Mouse (Mus musculus) stomach, postnatal 0 days (tissue): Measurements from ENCODE around the gene Slc41a2. TPM values are rescaled to one million over a fixed set of nuclear protein-coding genes. Genes with fewer than 3 reads are reported as not detected.

Experiments
- ATAC-seq: fragments of 200-750 bp; cut with Nextera tagmentation; 2 replicates; pipeline ENCODE4 v1.8.0; 2017; ENCODE audit not compliant: low FRiP score, low TSS enrichment
- DNase-seq: peaks from one replicate; pipeline ENCODE4 v3.0.0-alpha.2; 2016; ENCODE audit warnings: low spot score
- H3K27ac ChIP-seq: fragments of 300-500 bp; sonication (generic); replicated peaks from 2 replicates; pipeline ENCODE4 v1.5.1; 2014; ENCODE audit warnings: mild to moderate bottlenecking, control low read depth
- H3K27me3 ChIP-seq: fragments of 300-500 bp; sonication (generic); 2 replicates; pipeline ENCODE4 v1.6.1; 2014; ENCODE audit warnings: low read length; ENCODE audit not compliant: control insufficient read depth, insufficient read depth
- H3K36me3 ChIP-seq: fragments of 300-500 bp; sonication (generic); 2 replicates; pipeline ENCODE4 v1.6.1; 2014; ENCODE audit warnings: low read length, mixed read lengths; ENCODE audit not compliant: control insufficient read depth, insufficient read depth
- H3K4me1 ChIP-seq: fragments of 300-500 bp; sonication (generic); replicated peaks from 2 replicates; pipeline ENCODE4 v1.6.1; 2014; ENCODE audit warnings: antibody characterized with exemption; ENCODE audit not compliant: control insufficient read depth, insufficient read depth
- H3K4me2 ChIP-seq: fragments of 300-500 bp; sonication (generic); replicated peaks from 2 replicates; pipeline ENCODE4 v1.6.1; 2014; ENCODE audit warnings: low read depth, mild to moderate bottlenecking, control low read depth, moderate library complexity
- H3K4me3 ChIP-seq: fragments of 300-500 bp; sonication (generic); 2 replicates; pipeline ENCODE4 v1.5.1; 2014; ENCODE audit warnings: low read depth, low read length, control low read depth
- H3K9ac ChIP-seq: fragments of 300-500 bp; sonication (generic); 2 replicates; pipeline ENCODE4 v1.6.1; 2014; ENCODE audit warnings: mild to moderate bottlenecking, low read length, control low read depth, mixed read lengths
- H3K9me3 ChIP-seq: fragments of 300-500 bp; sonication (generic); 2 replicates; pipeline ENCODE4 v1.6.1; 2016; ENCODE audit warnings: low read length; ENCODE audit not compliant: control insufficient read depth
- CTCF ChIP-seq: IDR thresholded peaks from 2 replicates; pipeline ENCODE4 v1.5.1; 2016; ENCODE audit warnings: antibody characterized with exemption, low read depth, mild to moderate bottlenecking, moderate library complexity
- EP300 ChIP-seq: optimal IDR thresholded peaks from 2 replicates; pipeline ENCODE3; 2016; ENCODE audit warnings: antibody characterized with exemption
- WGBS: fragments of 180-500 bp; shearing (Covaris S2); extraction: QIAGEN DNeasy Blood & Tissue Kit; methylation state at CpG from one replicate; pipeline ENCODE4 v1.1.7; 2014; 5-methylcytosine and 5-hydroxymethylcytosine counted together
- polyA plus RNA-seq: library from polyadenylated mRNA; unstranded; fragments of >200 nt; fragmentation: Nextera tagmentation; extraction: Ambion mirVana; gene quantifications from 2 replicates; pipeline ENCODE4 v1.2.1, GENCODE M21; 2015

Slc41a2 gene
- polyA plus RNA-seq, 1 experiment from 2014 or later = 0.92 TPM

- H3K9me3 ChIP-seq = no peaks in the 10 kb centered on the region
- DNase-seq (no peak), ATAC-seq (no peak)
- H3K27ac ChIP-seq = no peak overlapping the region
- H3K9ac ChIP-seq = no peak overlapping the region
- no peak overlapping the region for H3K4me2 ChIP-seq
- no peaks in the 10 kb centered on the region for H3K36me3 ChIP-seq
- H3K4me1 ChIP-seq = no peaks in the 10 kb centered on the region
- 92% methylated on average over 4 of the region's 4 CpGs for WGBS
- no peaks in the 10 kb centered on the region for H3K27me3 ChIP-seq
- no peak for TF ChIP-seq EP300
- TF ChIP-seq CTCF = no peak
- H3K4me3 ChIP-seq = no peak overlapping the region
These were observed 52.8 kb downstream of the Slc41a2 start for GRCm38 (mm10) chr10:83284916-83285315.

GRCm38 (mm10) chr10:83266731-83267130 lies 71.0 kb downstream of the Slc41a2 start:
- H3K9me3 ChIP-seq = no peaks in the 10 kb centered on the region
- H3K4me1 ChIP-seq = no peaks in the 10 kb centered on the region
- no peaks in the 10 kb centered on the region for H3K27me3 ChIP-seq
- H3K9ac ChIP-seq = no peak overlapping the region
- ATAC-seq (no peak), DNase-seq (no peak)
- WGBS = 72% methylated on average over 13 of the region's 13 CpGs
- TF ChIP-seq EP300 = no peak
- TF ChIP-seq CTCF = no peak
- no peaks in the 10 kb centered on the region for H3K36me3 ChIP-seq
- H3K4me3 ChIP-seq = no peak overlapping the region
- H3K27ac ChIP-seq = no peak overlapping the region
- no peak overlapping the region for H3K4me2 ChIP-seq

- Histone ChIP-seq H3K4me2 (no peak overlapping the region), H3K36me3 (no peaks in the 10 kb centered on the region), H3K4me1 (no peaks in the 10 kb centered on the region), H3K27ac (no peak overlapping the region), H3K9me3 (no peaks in the 10 kb centered on the region), H3K4me3 (no peak overlapping the region), H3K9ac (no peak overlapping the region), H3K27me3 (no peaks in the 10 kb centered on the region)
- 82% methylated on average over 5 of the region's 5 CpGs for WGBS
- ATAC-seq = no peak
- no peak for DNase-seq
- TF ChIP-seq EP300 = no peak
- TF ChIP-seq CTCF = no peak
These were observed 71.4 kb downstream of the Slc41a2 start for GRCm38 (mm10) chr10:83266241-83266640.

- WGBS = 50% methylated on average over 8 of the region's 8 CpGs
- no peak for ATAC-seq
- Histone ChIP-seq H3K9ac (no peak overlapping the region), H3K36me3 (no peaks in the 10 kb centered on the region), H3K4me2 (no peak overlapping the region), H3K27me3 (no peaks in the 10 kb centered on the region), H3K4me3 (no peak overlapping the region), H3K9me3 (no peaks in the 10 kb centered on the region), H3K4me1 (no peaks in the 10 kb centered on the region), H3K27ac (no peak overlapping the region)
- DNase-seq = no peak
- no peak for TF ChIP-seq CTCF
- no peak for TF ChIP-seq EP300
These were observed 73.0 kb downstream of the Slc41a2 start for GRCm38 (mm10) chr10:83264680-83265079.

GRCm38 (mm10) chr10:83264056-83264455 lies 73.6 kb downstream of the Slc41a2 start:
- H3K4me1 ChIP-seq = no peaks in the 10 kb centered on the region
- H3K9ac ChIP-seq = no peak overlapping the region
- H3K27ac ChIP-seq = no peak overlapping the region
- ATAC-seq = no peak; the same call in 1 of the 2 replicates
- 37% methylated on average over 2 of the region's 2 CpGs for WGBS
- no peak for DNase-seq
- no peaks in the 10 kb centered on the region for H3K9me3 ChIP-seq
- no peak overlapping the region for H3K4me3 ChIP-seq
- no peak for TF ChIP-seq CTCF
- TF ChIP-seq EP300 = no peak
- H3K36me3 ChIP-seq = no peaks in the 10 kb centered on the region
- no peaks in the 10 kb centered on the region for H3K27me3 ChIP-seq
- H3K4me2 ChIP-seq = no peak overlapping the region

GRCm38 (mm10) chr10:83261264-83261663 lies 76.4 kb downstream of the Slc41a2 start:
- Histone ChIP-seq H3K9ac (no peak overlapping the region), H3K36me3 (no peaks in the 10 kb centered on the region), H3K9me3 (no peaks in the 10 kb centered on the region), H3K4me2 (no peak overlapping the region), H3K4me3 (no peak overlapping the region), H3K27ac (no peak overlapping the region), H3K27me3 (no peaks in the 10 kb centered on the region), H3K4me1 (no peaks in the 10 kb centered on the region)
- no peak for ATAC-seq
- DNase-seq = no peak
- 28% methylated on average over 4 of the region's 4 CpGs for WGBS
- no peak for TF ChIP-seq EP300
- no peak for TF ChIP-seq CTCF
